Mouse (Mus musculus): ENCODE data around the gene 4930550C14Rik.

4930550C14Rik gene

GRCm38 (mm10) chr9:53402291-53402711, at the start of gene 4930550C14Rik:
4930550C14Rik (plus strand) TSS chr9:53402325.
- peak; percentile 51 for DNase-seq (ENCODE audit: low spot score)

- no peak for DNase-seq (ENCODE audit: low spot score)
Measured at GRCm38 (mm10) chr9:53353161-53353560, 49.0 kb upstream of the 4930550C14Rik start.

GRCm38 (mm10) chr9:53356219-53357155, 45.6 kb upstream of the 4930550C14Rik start:
- no peak for DNase-seq (ENCODE audit: low spot score)

- no peak for DNase-seq (ENCODE audit: low spot score)
Measured at GRCm38 (mm10) chr9:53371339-53371738, 30.8 kb upstream of the 4930550C14Rik start.

GRCm38 (mm10) chr9:53375907-53376306, 26.2 kb upstream of the 4930550C14Rik start:
- DNase-seq (ENCODE audit: low spot score) = no peak

GRCm38 (mm10) chr9:53376820-53377219, 25.3 kb upstream of the 4930550C14Rik start:
- no peak for DNase-seq (ENCODE audit: low spot score)

GRCm38 (mm10) chr9:53377597-53377996, 24.5 kb upstream of the 4930550C14Rik start:
- no peak for DNase-seq (ENCODE audit: low spot score)

GRCm38 (mm10) chr9:53378171-53378570, 24.0 kb upstream of the 4930550C14Rik start:
- no peak for DNase-seq (ENCODE audit: low spot score)

GRCm38 (mm10) chr9:53380595-53380994, 21.5 kb upstream of the 4930550C14Rik start:
- no peak for DNase-seq (ENCODE audit: low spot score)

GRCm38 (mm10) chr9:53381113-53381615, 21.0 kb upstream of the 4930550C14Rik start:
- DNase-seq (ENCODE audit: low spot score) = no peak

- DNase-seq (ENCODE audit: low spot score) = peak; percentile 85
Measured at GRCm38 (mm10) chr9:53383951-53384866, 17.9 kb upstream of the 4930550C14Rik start, which contains the start of gene Kdelc2. Kdelc2 (plus strand) TSS chr9:53384025.

- no peak for DNase-seq (ENCODE audit: low spot score)
Measured at GRCm38 (mm10) chr9:53384873-53385272, 17.3 kb upstream of the 4930550C14Rik start.

- DNase-seq (ENCODE audit: low spot score) = no peak
Measured at GRCm38 (mm10) chr9:53387431-53387830, 14.7 kb upstream of the 4930550C14Rik start.

- DNase-seq (ENCODE audit: low spot score) = no peak
Measured at GRCm38 (mm10) chr9:53389109-53389508, 13.0 kb upstream of the 4930550C14Rik start.

GRCm38 (mm10) chr9:53390136-53390535, 12.0 kb upstream of the 4930550C14Rik start:
- DNase-seq (ENCODE audit: low spot score) = no peak

GRCm38 (mm10) chr9:53397685-53398387, 4.3 kb upstream of the 4930550C14Rik start:
- DNase-seq (ENCODE audit: low spot score) = no peak

GRCm38 (mm10) chr9:53398388-53398700, 3.8 kb upstream of the 4930550C14Rik start:
- peak; percentile 78 for DNase-seq (ENCODE audit: low spot score)

GRCm38 (mm10) chr9:53399537-53399936, 2.6 kb upstream of the 4930550C14Rik start:
- DNase-seq (ENCODE audit: low spot score) = no peak

- DNase-seq (ENCODE audit: low spot score) = no peak
Measured at GRCm38 (mm10) chr9:53400696-53401095, 1.4 kb upstream of the 4930550C14Rik start.

GRCm38 (mm10) chr9:53401146-53401545, 979 bp upstream of the 4930550C14Rik start:
- no peak for DNase-seq (ENCODE audit: low spot score)

GRCm38 (mm10) chr9:53402991-53403390, 866 bp downstream of the 4930550C14Rik start:
- peak; percentile 25 for DNase-seq (ENCODE audit: low spot score)

Measured in retina, embryonic 14.5 days (tissue).